Mouse (Mus musculus) liver, adult 2 months (tissue): ENCODE measurements at regions not wholly inside any gene's neighbourhood (a gene's known extent, or its start where the extent isn't known, plus 50 kb on each side); places are given as distances from the start of the nearest gene placed in this dataset.

Experiments
- DNase-seq: peaks from one replicate; pipeline ENCODE4 v3.0.0-alpha.2; 2011; ENCODE audit warnings: low read depth, low spot score; ENCODE audit errors: extremely low read depth
- H3K27ac ChIP-seq: fragments of 200-500 bp; replicated peaks from 2 replicates; pipeline ENCODE4 v1.5.1; 2012; ENCODE audit warnings: low read depth, mild to moderate bottlenecking, control low read depth, inconsistent platforms, low read length; ENCODE audit not compliant: insufficient read depth
- H3K27me3 ChIP-seq: fragments of 200-500 bp; 2 replicates; pipeline ENCODE4 v1.6.1; 2012; ENCODE audit warnings: mild to moderate bottlenecking, moderate library complexity, low read length, inconsistent platforms; ENCODE audit not compliant: control insufficient read depth, insufficient read depth
- H3K36me3 ChIP-seq: fragments of 200-500 bp; 2 replicates; pipeline ENCODE4 v1.6.1; 2012; ENCODE audit warnings: low read length, inconsistent platforms; ENCODE audit not compliant: control insufficient read depth, insufficient read depth
- H3K4me1 ChIP-seq: fragments of 200-500 bp; 2 replicates; pipeline ENCODE4 v1.6.1; 2011; ENCODE audit warnings: low read length; ENCODE audit not compliant: control insufficient read depth, insufficient read depth
- H3K4me3 ChIP-seq: fragments of 200-500 bp; 2 replicates; pipeline ENCODE4 v1.5.1; 2011; ENCODE audit warnings: low read depth, mild to moderate bottlenecking, control low read depth, low read length, moderate library complexity; ENCODE audit not compliant: insufficient read depth
- H3K79me2 ChIP-seq: fragments of 200-500 bp; 2 replicates; pipeline ENCODE4 v1.6.1; 2012; ENCODE audit warnings: inconsistent platforms, mild to moderate bottlenecking, low read length, moderate library complexity; ENCODE audit not compliant: control insufficient read depth, insufficient read depth
- H3K9ac ChIP-seq: fragments of 200-500 bp; 2 replicates; pipeline ENCODE4 v1.6.1; 2012; ENCODE audit warnings: low read depth, mild to moderate bottlenecking, control low read depth, inconsistent platforms, low read length
- CTCF ChIP-seq: fragments of 200-500 bp; IDR thresholded peaks from 2 replicates; pipeline ENCODE4 v1.5.1; 2011; ENCODE audit warnings: low read depth, low read length, control low read depth
- POLR2A ChIP-seq: fragments of 200-500 bp; IDR thresholded peaks from 2 replicates; pipeline ENCODE4 v1.6.1; 2011; ENCODE audit warnings: low read length, control low read depth; ENCODE audit not compliant: insufficient read depth; ENCODE audit errors: extremely low read depth
- WGBS: fragments of 180-500 bp; shearing (Covaris S2); methylation state at CpG from one replicate; pipeline ENCODE4 v1.1.7; 2018; 5-methylcytosine and 5-hydroxymethylcytosine counted together

DNA sequence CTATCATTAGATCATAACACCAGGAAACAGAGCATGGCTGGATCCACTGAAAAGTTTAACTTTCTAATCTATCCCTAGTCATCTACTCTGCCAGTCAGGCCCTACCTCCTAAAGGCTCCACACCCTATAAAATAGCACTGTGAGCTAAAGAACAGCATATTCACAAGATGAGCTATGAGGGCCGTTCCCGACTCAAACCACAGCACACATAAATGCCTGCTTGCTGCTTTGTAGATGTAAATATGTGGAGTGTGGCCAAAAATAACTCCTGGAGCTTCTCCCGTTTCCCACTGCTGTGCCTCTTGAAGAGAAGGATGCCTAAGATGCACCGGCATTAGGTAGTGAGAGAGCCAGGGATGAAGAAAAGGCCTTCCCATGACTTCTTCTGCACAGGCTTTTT, 1632.3 kb downstream of the 4930444P10Rik start:
- no peaks in the 10 kb centered on the region for H3K4me1 ChIP-seq
- no peaks in the 10 kb centered on the region for H3K36me3 ChIP-seq
- H3K27me3 ChIP-seq: no peaks in the 10 kb centered on the region
- no peaks in the 10 kb centered on the region for H3K79me2 ChIP-seq
- no peak overlapping the region for H3K27ac ChIP-seq
- no peak overlapping the region for H3K9ac ChIP-seq
- no peak overlapping the region for H3K4me3 ChIP-seq
- no peak for DNase-seq
- WGBS: 86% methylated on average over 4 of the region's 4 CpGs
- TF ChIP-seq CTCF (no peak), POLR2A (no peak)

DNA sequence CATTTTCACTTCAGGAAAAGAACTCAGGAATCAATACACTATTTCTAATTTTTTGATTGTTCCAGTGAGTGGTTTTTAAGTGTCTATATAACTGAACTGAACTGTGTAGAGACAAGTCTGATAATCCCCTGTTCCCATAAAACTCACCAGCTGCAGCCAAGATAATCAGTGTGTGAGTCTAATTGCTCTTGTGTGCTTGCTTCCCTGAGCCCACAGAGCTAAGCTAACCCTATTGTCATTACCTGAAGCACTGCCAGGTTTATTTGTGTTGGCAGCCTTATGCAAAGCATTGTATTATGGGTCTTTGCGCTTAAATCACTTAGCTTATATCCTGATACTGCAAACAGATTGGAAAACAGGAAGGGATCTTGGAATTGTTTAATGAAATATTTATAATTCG, 1663.8 kb downstream of the 4930444P10Rik start:
- no peak overlapping the region for H3K9ac ChIP-seq
- H3K4me3 ChIP-seq: no peak overlapping the region
- 60% methylated on average over 2 of the region's 2 CpGs for WGBS

DNA sequence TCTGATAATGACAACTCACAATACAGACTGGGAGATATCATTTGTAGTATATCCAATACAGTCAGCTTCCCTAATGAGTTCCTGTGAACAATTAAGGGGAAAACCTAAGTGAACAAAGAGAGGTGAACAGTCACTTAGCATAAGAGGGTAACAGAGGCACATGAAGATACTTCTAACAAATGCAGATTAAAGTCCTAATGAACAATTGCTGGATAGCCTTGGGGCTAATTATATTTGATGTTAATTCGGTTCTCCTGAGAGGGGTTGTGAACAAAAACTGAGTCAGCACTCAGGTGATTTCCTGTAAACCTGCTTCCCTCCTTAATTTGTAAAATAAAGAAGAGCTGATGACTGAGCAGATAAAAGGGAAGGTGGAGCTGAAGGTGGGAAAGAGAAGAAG, 1672.1 kb downstream of the 4930444P10Rik start:
- H3K27me3 ChIP-seq: no peaks in the 10 kb centered on the region
- no peak overlapping the region for H3K27ac ChIP-seq
- 83% methylated on average over 1 of the region's 1 CpGs for WGBS
- H3K79me2 ChIP-seq: no peaks in the 10 kb centered on the region
- H3K9ac ChIP-seq: no peak overlapping the region
- no peak for DNase-seq
- no peak overlapping the region for H3K4me3 ChIP-seq
- TF ChIP-seq CTCF (no peak), POLR2A (no peak)
- no peaks in the 10 kb centered on the region for H3K36me3 ChIP-seq
- H3K4me1 ChIP-seq: no peaks in the 10 kb centered on the region

More for the DNA sequence above, 1663.8 kb downstream of the 4930444P10Rik start:
- Histone ChIP-seq H3K4me1 (no peaks in the 10 kb centered on the region), H3K36me3 (no peaks in the 10 kb centered on the region), H3K27me3 (no peaks in the 10 kb centered on the region), H3K79me2 (no peaks in the 10 kb centered on the region), H3K27ac (no peak overlapping the region)
- DNase-seq: no peak
- TF ChIP-seq CTCF (no peak), POLR2A (no peak)

DNA sequence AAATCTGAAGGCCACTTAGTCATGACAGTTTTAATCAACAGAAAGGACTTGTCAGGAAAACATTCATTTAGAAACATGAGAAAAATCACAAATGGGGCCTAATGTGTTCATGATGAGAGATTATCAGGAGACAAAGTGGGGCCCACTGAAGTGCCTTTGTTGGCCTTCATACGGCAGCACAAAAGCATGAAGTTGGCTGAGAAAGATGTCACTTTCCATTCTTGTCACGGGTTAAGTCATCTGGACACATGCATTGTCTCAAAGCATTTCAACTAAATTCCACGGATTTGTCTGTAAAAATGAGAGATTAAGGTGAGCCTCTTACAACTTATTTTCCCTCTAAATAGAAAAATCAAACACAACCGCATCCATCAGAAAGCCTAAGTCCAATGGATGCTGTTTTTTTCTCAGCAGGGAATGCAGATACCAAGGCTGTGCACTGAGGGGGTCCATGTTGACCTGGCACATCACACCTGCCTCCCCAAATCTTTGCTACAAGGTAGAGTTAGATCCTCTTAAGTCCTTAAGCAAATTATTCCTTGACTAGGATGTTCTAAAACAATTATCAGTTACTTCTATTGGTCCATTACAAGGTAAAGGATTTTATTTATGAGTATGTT, 1679.2 kb downstream of the 4930444P10Rik start:
- no peak overlapping the region for H3K9ac ChIP-seq
- no peaks in the 10 kb centered on the region for H3K27me3 ChIP-seq
- DNase-seq: no peak
- no peak overlapping the region for H3K4me3 ChIP-seq
- H3K27ac ChIP-seq: no peak overlapping the region
- 61% methylated on average over 4 of the region's 4 CpGs for WGBS
- H3K79me2 ChIP-seq: no peaks in the 10 kb centered on the region
- H3K36me3 ChIP-seq: no peaks in the 10 kb centered on the region
- TF ChIP-seq CTCF (no peak), POLR2A (no peak)
- no peaks in the 10 kb centered on the region for H3K4me1 ChIP-seq

DNA sequence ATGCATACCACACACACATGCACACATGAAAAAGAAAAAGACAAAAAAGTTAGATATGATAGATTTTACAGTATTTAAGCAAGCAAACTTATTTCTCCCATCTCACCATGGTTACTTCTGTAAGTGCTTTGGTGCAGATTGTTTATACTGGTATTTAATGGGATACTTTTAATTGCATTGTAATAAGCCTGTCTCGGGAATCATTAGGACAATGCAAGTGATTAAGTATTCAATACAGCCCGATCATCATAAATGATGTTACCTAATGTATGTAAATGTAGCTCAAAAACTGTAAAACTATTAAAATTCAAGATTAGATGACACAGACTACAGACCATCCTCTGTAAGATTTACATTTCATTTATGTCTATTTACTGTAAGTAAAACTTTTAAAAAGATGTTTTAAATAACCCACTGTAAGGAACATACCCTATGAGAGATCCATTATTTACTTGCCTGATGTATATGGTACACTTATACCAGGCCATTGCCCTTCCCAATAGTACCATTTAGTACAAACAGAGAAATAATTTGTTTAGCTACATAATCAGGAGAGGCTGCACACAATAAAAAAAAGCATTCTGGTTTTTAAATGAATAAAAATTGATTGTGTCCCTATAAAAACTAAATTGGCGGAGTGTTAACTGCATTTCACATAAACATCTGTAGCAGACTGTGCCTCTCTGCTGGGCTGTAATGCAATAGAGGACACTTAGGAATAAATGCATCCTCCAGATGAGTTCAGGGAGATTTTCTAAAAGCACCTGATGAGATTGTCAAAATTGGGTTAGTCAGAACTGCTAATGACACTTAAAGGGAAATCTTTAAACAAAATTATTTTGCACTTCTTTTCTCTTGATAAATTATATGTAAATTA, 1722.9 kb downstream of the 4930444P10Rik start:
- TF ChIP-seq POLR2A (no peak), CTCF (no peak)
- no peak for DNase-seq
- WGBS: 88% methylated on average over 3 of the region's 3 CpGs

DNA sequence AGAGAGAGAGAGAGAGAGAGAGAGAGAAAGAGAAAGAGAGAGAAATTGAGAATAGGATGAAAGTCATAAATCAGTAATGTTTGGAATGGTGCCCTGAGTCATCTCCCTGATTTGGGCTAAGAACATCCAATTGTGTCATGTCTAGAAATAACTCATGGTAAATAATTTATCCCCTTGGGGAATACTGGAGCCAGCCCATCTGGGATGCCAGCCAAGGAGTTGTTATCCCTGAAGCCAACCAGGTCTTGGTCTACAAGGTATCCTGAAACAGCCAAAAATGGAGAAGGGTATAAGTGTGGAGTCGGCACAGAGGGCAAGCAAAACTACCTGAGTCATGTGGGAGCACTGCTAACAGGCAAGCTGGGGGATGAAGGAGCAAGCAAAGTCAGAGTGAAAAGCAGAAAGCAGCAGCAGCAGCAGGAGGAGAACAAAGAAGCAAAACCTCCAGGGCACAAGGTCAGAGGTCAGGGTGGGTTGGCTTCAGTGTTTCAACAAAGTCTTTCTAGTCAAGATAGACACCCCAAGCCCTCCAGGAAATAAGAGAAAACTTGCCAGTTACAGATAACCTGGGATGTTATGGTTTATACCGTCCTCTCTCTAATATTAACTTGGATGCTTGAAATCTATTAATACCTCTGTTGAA, 1733.0 kb downstream of the 4930444P10Rik start:
- Histone ChIP-seq H3K36me3 (no peaks in the 10 kb centered on the region), H3K4me1 (no peaks in the 10 kb centered on the region), H3K9ac (no peak overlapping the region), H3K79me2 (no peaks in the 10 kb centered on the region), H3K4me3 (no peak overlapping the region), H3K27ac (no peak overlapping the region), H3K27me3 (no peaks in the 10 kb centered on the region)
- WGBS: 65% methylated on average over 2 of the region's 2 CpGs
- TF ChIP-seq POLR2A: no peak
- no peak for TF ChIP-seq CTCF
- no peak for DNase-seq

More for the DNA sequence above, 1722.9 kb downstream of the 4930444P10Rik start:
- H3K36me3 ChIP-seq: no peaks in the 10 kb centered on the region
- no peak overlapping the region for H3K9ac ChIP-seq
- H3K27me3 ChIP-seq: no peaks in the 10 kb centered on the region
- H3K4me1 ChIP-seq: no peaks in the 10 kb centered on the region
- no peak overlapping the region for H3K4me3 ChIP-seq
- H3K79me2 ChIP-seq: no peaks in the 10 kb centered on the region
- no peak overlapping the region for H3K27ac ChIP-seq
